Mouse (Mus musculus) frontal cortex, postnatal 10 days (tissue): ENCODE data around the gene Tek.
A peak's percentile ranks its signal among the peaks of the same experiment; 100 is the strongest.
"Not testable (repeated sequence)": the region's sequence is repeated elsewhere in the genome, so short reads cannot be mapped to it uniquely, and the experiment has no call there.

Experiments
- DNase-seq, 2 experiments: peaks; one replicate each; pipeline ENCODE4 v3.0.0; 2022; ENCODE audit warnings: low spot score in 2 of 2, mixed read lengths in 1 of 2

The Tek gene

GRCm38 (mm10) chr4:94738838-94739731, at the start of gene Tek:
Tek (plus strand) TSS chr4:94739289.
- DNase-seq, result no peak

GRCm38 (mm10) chr4:94689804-94690203, 49.3 kb upstream of the Tek start:
- not testable (repeated sequence) for DNase-seq

- DNase-seq, result no peak
These were observed 48.0 kb upstream of the Tek start for GRCm38 (mm10) chr4:94691078-94691477.

- no peak for DNase-seq
These were observed 46.9 kb upstream of the Tek start for GRCm38 (mm10) chr4:94692175-94692574.

- no peak for DNase-seq
These were observed 42.7 kb upstream of the Tek start for GRCm38 (mm10) chr4:94696368-94696767.

GRCm38 (mm10) chr4:94711002-94711401, 28.1 kb upstream of the Tek start:
- DNase-seq, result no peak

GRCm38 (mm10) chr4:94711426-94711825, 27.7 kb upstream of the Tek start:
- DNase-seq, result no peak

GRCm38 (mm10) chr4:94713741-94714140, 25.3 kb upstream of the Tek start:
- DNase-seq, result no peak

- DNase-seq, result no peak
These were observed 23.9 kb upstream of the Tek start for GRCm38 (mm10) chr4:94715166-94715565.

GRCm38 (mm10) chr4:94725799-94726198, 13.3 kb upstream of the Tek start:
- DNase-seq, result no peak

GRCm38 (mm10) chr4:94732721-94733120, 6.4 kb upstream of the Tek start:
- DNase-seq, result no peak

- no peak for DNase-seq
These were observed 1.5 kb upstream of the Tek start for GRCm38 (mm10) chr4:94737326-94738295.

GRCm38 (mm10) chr4:94741824-94742223, 2.7 kb downstream of the Tek start:
- DNase-seq, result no peak

- DNase-seq, result no peak
These were observed 6.7 kb downstream of the Tek start for GRCm38 (mm10) chr4:94745749-94746148.

- peak in 1 of 2 experiments; percentile 5 for DNase-seq
These were observed 7.3 kb downstream of the Tek start for GRCm38 (mm10) chr4:94746387-94746811.

GRCm38 (mm10) chr4:94747338-94747737, 8.2 kb downstream of the Tek start:
- DNase-seq, result no peak

GRCm38 (mm10) chr4:94752512-94752911, 13.4 kb downstream of the Tek start:
- DNase-seq, result no peak

- no peak for DNase-seq
These were observed 26.1 kb downstream of the Tek start for GRCm38 (mm10) chr4:94765217-94765616.

- DNase-seq, result no peak
These were observed 27.1 kb downstream of the Tek start for GRCm38 (mm10) chr4:94766176-94766575.

GRCm38 (mm10) chr4:94768624-94769023, 29.5 kb downstream of the Tek start:
- DNase-seq, result no peak

GRCm38 (mm10) chr4:94781043-94781442, 42.0 kb downstream of the Tek start:
- no peak for DNase-seq

- DNase-seq, result no peak
These were observed 46.8 kb downstream of the Tek start for GRCm38 (mm10) chr4:94785921-94786320.
